Mouse (Mus musculus): Measurements from ENCODE around the gene Cfc1. TPM values are rescaled to one million over a fixed set of nuclear protein-coding genes. Genes with fewer than 3 reads are reported as not detected.
A peak's percentile ranks its signal among the peaks of the same experiment; 100 is the strongest.

Cfc1 gene
- total RNA-seq, 2 experiments from 2014 or later = not detected

GRCm38 (mm10) chr1:34547074-34547473 is 11.6 kb downstream of the Cfc1 start:
- no peak for DNase-seq (ENCODE audit: low spot score in 2 of 2)

GRCm38 (mm10) chr1:34553690-34554089 is 18.2 kb downstream of the Cfc1 start:
- no peak for DNase-seq (ENCODE audit: low spot score in 2 of 2)

DNA sequence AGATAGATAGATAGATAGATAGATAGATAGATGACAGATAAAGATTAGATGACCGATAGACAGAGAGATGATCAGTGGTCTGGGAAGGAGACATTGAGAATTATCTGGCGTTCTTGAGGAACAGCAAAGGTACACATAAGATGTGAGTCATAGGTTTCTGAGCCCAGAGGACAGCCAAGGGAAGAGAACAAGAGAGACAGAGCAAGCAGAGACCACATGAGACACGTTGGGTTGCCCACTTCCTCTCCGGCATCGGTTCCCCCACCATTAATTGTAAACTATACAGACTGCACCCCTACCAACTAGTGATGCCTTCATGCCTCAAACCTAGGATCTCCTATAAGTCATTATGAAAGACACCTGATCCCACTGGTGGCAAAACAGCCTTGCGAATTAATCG is 18.8 kb downstream of the Cfc1 start:
- no peak for DNase-seq (ENCODE audit: low spot score in 2 of 2)

GRCm38 (mm10) chr1:34560843-34561242 is 25.4 kb downstream of the Cfc1 start, which contains the start of gene Prss40:
Gene Prss40 (minus strand): TSS chr1:34560943.
- no peak for DNase-seq (ENCODE audit: low spot score in 2 of 2)

DNA sequence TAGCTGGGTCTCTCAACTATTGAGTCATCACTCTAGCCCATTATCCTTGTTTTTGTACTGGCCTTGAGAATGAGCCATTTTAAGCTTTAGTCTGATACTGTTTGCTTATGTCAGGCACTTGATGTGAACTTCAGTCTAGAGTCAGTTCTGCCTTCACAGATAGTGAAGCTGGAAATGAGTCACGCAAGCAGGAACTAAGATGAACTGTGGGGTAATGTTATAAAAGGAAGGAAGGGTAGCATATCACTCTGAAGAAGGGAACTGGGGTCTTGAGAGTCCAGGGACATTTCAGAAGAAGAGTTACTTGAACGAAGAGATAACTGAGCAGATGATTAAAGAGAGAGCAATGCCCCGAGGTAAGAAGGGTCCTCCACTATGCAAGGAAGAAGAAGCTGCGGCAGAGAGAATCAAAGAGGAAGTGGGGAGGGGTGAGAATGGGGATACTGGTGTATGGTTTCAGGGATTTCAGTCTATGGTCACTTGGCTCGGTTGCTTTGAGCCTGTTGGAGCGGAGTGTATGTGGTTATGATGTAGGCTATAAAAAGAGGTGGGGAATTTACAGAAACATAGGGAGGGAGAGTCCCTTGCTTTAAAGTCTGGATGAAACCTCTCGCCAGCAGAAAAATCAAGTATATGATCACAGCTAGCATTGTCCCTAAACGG is 29.1 kb downstream of the Cfc1 start:
- no peak for DNase-seq (ENCODE audit: low spot score in 2 of 2)

GRCm38 (mm10) chr1:34568120-34568519 is 32.7 kb downstream of the Cfc1 start:
- no peak for DNase-seq (ENCODE audit: low spot score in 2 of 2)

- no peak for DNase-seq (ENCODE audit: low spot score in 2 of 2)
Observed at GRCm38 (mm10) chr1:34569876-34570275, 34.4 kb downstream of the Cfc1 start.

- DNase-seq (ENCODE audit: low spot score in 2 of 2) = peak; percentile 48 to 79
Observed at GRCm38 (mm10) chr1:34571431-34571830, 36.0 kb downstream of the Cfc1 start.

DNA sequence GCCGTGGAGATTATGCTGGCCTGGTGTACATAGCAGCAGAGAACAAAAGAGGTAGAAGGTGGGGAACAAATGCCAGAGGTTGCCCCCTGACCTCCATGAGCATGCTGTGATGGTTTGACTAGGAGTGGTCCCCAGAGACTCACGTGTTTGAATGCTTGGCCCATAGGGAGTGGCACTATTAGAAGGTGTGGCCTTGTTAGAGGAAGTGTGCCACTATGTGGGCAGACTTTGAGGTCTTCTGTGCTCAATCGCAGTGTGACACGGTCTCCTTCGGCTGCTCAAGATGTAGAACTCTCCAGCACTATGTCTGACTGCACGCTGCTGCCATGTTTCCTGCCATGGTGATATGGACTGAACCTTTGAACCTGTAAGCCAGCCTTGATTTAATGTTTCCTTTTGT is 37.8 kb downstream of the Cfc1 start:
- DNase-seq (ENCODE audit: low spot score in 2 of 2) = no peak

DNA sequence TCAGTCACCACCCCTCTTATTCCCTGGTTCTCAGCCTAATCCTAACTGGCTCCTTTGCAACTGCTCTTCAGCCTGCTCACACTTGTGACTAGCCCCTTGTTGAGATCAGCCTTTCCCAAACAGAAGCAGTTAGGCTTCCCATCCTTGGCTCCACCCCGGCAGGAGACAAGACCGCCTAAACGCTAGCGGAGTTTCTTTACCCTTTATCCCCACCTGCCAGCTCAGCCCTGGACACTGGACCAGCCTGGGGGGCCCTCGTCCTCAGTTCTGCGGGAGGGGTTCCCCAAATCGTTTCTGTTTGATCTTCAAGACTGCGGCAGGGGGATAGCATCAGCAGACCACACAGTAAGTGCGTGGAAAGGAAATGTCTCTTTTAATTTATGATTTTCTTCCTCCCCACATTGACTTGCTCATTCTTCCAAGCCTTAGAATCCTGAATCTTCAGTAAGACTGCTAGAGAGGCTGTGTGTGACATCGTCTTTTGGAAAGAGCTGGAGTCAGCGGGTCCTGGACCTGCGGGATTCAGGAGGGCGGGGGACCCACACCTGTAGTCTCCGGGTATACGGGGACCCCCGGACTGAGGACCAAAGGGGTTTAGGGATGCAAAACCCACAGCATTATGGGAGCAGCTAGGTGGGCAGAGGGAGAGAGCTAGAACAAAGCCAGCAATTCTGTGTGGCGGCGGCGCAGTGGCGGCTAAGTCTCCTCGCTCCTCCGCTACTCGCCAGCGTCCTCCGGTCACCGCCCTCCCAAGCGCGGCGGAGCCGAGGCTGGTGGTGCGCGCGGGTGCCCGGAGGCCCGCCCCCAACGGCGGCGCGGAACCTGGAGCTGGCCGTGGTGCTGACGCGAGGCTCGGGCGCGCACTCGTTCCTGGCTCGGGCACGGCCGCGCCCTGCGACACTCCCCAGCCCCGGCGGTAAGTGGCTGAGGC is 43.7 kb downstream of the Cfc1 start, which contains the start of gene Amer3:
Gene Amer3 (plus strand): TSS at position 807 of the 931 bp plus-strand sequence.
- peak; percentile 77 to 86 for DNase-seq (ENCODE audit: low spot score in 2 of 2)

DNA sequence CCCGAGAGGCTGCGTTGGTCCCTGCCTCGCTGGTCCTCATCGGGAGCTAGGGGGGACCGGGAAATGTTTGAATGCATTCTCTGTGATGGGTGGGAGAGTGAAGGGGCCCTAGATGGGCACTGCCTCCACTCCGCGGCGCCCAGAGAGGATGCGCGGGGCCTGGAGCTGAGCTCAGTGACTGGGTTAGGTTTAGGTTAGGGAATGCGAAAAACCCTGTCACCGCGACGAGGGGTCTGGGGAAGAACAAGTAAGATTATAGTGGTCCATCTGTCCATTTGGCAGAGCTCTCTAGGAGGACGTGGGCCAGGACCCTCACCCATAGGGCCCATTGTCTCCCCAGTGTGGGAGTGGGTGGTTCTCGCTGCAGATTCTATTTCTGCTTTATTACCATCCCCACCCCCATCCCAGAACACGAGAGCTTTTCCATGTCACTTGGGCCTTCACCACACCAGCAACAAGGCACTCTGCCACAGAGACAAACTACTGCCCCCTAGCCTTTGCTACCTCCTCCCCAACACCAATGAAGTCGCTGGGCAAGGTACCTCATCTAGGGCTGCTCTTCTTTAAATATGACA is 44.4 kb downstream of the Cfc1 start:
- peak; percentile 37 to 63 for DNase-seq (ENCODE audit: low spot score in 2 of 2)

GRCm38 (mm10) chr1:34582218-34582617 is 46.8 kb downstream of the Cfc1 start:
- DNase-seq (ENCODE audit: low spot score in 2 of 2) = no peak

- DNase-seq (ENCODE audit: low spot score in 2 of 2) = peak; percentile 78 to 89
Observed at GRCm38 (mm10) chr1:34583821-34584263, 48.4 kb downstream of the Cfc1 start.

- peak in 1 of 2 experiments; percentile 47 for DNase-seq (ENCODE audit: low spot score in 2 of 2)
Observed at GRCm38 (mm10) chr1:34584736-34585135, 49.3 kb downstream of the Cfc1 start.

DNA sequence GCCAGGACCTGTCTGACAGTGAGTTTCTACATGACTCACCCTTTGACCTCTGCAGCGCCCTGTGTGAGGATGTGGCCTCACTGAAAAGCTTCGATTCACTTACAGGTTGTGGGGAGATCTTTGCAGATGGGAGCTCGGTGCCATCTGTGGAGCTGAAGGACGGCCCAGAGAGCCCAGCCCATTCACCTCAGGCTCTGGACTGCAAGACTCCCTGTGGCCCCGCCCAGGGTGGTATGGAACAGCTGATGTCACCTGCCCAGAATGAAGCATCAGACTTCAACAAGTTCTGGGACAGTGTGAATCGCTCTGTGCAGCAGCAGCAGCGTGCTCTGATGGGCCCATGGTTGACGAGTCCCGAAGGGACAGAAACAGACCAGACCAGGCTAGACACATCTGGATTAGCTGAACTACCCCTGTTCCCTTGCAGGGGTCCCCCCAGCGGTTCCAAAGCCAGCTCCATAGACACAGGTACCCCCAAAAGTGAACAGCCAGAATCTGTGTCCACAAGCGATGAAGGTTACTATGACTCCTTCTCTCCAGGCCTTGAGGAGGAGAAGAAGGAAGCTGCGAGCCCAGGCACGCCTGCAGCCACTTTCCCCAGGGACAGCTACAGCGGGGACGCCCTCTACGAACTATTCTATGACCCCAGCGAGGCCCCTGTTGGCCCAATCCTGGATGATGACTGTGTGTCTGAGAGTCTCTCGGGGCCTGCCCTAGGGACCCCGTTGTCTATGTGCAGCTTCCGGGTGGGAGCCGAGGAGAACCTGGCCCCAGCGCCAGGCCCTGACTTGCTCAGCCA is 52.0 kb downstream of the Cfc1 start:
- no peak for DNase-seq (ENCODE audit: low spot score in 2 of 2)

Other genes starting within 250 kb of the Cfc1 start
- gene Ccdc115, start 96.0 kb upstream of the Cfc1 start, total RNA-seq (2021) = 10 to 100 TPM; 16.7 to 17.8 TPM
- gene Imp4, start 95.8 kb upstream of the Cfc1 start, total RNA-seq (2021) = 10 to 100 TPM; 37.9 to 39.0 TPM
- 1 to 10 TPM; 2.8 to 4.6 TPM for gene Ptpn18, start 75.9 kb upstream of the Cfc1 start, total RNA-seq (2021)
- not detected for gene Prss39, start 37.2 kb upstream of the Cfc1 start, total RNA-seq (2021)
- not detected for gene Prss40, start 25.3 kb downstream of the Cfc1 start, total RNA-seq (2021)
- gene Amer3, start 44.0 kb downstream of the Cfc1 start, total RNA-seq (2021) = 10 to 100 TPM; 36.6 to 37.5 TPM